Mouse (Mus musculus): ENCODE data around the gene Sdk1.

The Sdk1 gene

GRCm38 (mm10) chr5:141324910-141325309 lies 83.6 kb downstream of the Sdk1 start:
- DNase-seq (ENCODE audit: extremely low read depth, low read depth) = no peak

- no peak for DNase-seq (ENCODE audit: extremely low read depth, low read depth)
Observed at GRCm38 (mm10) chr5:141344376-141344775, 103.1 kb downstream of the Sdk1 start.

GRCm38 (mm10) chr5:141345476-141345875 lies 104.2 kb downstream of the Sdk1 start:
- DNase-seq (ENCODE audit: extremely low read depth, low read depth) = no peak

GRCm38 (mm10) chr5:141362676-141363075 lies 121.4 kb downstream of the Sdk1 start:
- no peak for DNase-seq (ENCODE audit: extremely low read depth, low read depth)

GRCm38 (mm10) chr5:141363956-141364355 lies 122.7 kb downstream of the Sdk1 start:
- DNase-seq (ENCODE audit: extremely low read depth, low read depth) = no peak

- DNase-seq (ENCODE audit: extremely low read depth, low read depth) = no peak
Observed at GRCm38 (mm10) chr5:141368567-141368966, 127.3 kb downstream of the Sdk1 start.

- no peak for DNase-seq (ENCODE audit: extremely low read depth, low read depth)
Observed at GRCm38 (mm10) chr5:141374797-141375196, 133.5 kb downstream of the Sdk1 start.

- DNase-seq (ENCODE audit: extremely low read depth, low read depth) = no peak
Observed at GRCm38 (mm10) chr5:141379836-141380773, 138.8 kb downstream of the Sdk1 start.

- DNase-seq (ENCODE audit: extremely low read depth, low read depth) = no peak
Observed at GRCm38 (mm10) chr5:141380774-141381156, 139.5 kb downstream of the Sdk1 start.

- no peak for DNase-seq (ENCODE audit: extremely low read depth, low read depth)
Observed at GRCm38 (mm10) chr5:141381581-141381980, 140.3 kb downstream of the Sdk1 start.

GRCm38 (mm10) chr5:141382246-141382835 lies 141.1 kb downstream of the Sdk1 start:
- DNase-seq (ENCODE audit: extremely low read depth, low read depth) = no peak

- no peak for DNase-seq (ENCODE audit: extremely low read depth, low read depth)
Observed at GRCm38 (mm10) chr5:141388451-141388850, 147.2 kb downstream of the Sdk1 start.

- DNase-seq (ENCODE audit: extremely low read depth, low read depth) = no peak
Observed at GRCm38 (mm10) chr5:141390541-141390940, 149.3 kb downstream of the Sdk1 start.

GRCm38 (mm10) chr5:141391153-141391552 lies 149.9 kb downstream of the Sdk1 start:
- DNase-seq (ENCODE audit: extremely low read depth, low read depth) = no peak

- no peak for DNase-seq (ENCODE audit: extremely low read depth, low read depth)
Observed at GRCm38 (mm10) chr5:141393846-141394245, 152.6 kb downstream of the Sdk1 start.

- no peak for DNase-seq (ENCODE audit: extremely low read depth, low read depth)
Observed at GRCm38 (mm10) chr5:141394586-141394985, 153.3 kb downstream of the Sdk1 start.

GRCm38 (mm10) chr5:141403741-141404140 lies 162.5 kb downstream of the Sdk1 start:
- DNase-seq (ENCODE audit: extremely low read depth, low read depth) = no peak

- no peak for DNase-seq (ENCODE audit: extremely low read depth, low read depth)
Observed at GRCm38 (mm10) chr5:141404651-141405050, 163.4 kb downstream of the Sdk1 start.

- DNase-seq (ENCODE audit: extremely low read depth, low read depth) = no peak
Observed at GRCm38 (mm10) chr5:141406926-141407325, 165.6 kb downstream of the Sdk1 start.

- DNase-seq (ENCODE audit: extremely low read depth, low read depth) = no peak
Observed at GRCm38 (mm10) chr5:141413013-141413412, 171.7 kb downstream of the Sdk1 start.

- no peak for DNase-seq (ENCODE audit: extremely low read depth, low read depth)
Observed at GRCm38 (mm10) chr5:141415644-141416243, 174.5 kb downstream of the Sdk1 start.

GRCm38 (mm10) chr5:141428132-141428531 lies 186.8 kb downstream of the Sdk1 start:
- DNase-seq (ENCODE audit: extremely low read depth, low read depth) = no peak

Data from MEL-GATA-1-ER (cell line).